Mouse (Mus musculus) heart, postnatal 14 days (tissue): ENCODE measurements at regions not wholly inside any gene's neighbourhood (a gene's known extent, or its start where the extent isn't known, plus 50 kb on each side); places are given as distances from the start of the nearest gene placed in this dataset.

Experiments
- DNase-seq, 2 experiments: peaks; one replicate each; pipeline ENCODE4 v3.0.0; 2021 to 2022
- intact Hi-C: fragments of 180-260 bp; cut with DNase I; formaldehyde crosslinking; loops from one replicate; pipeline ENCODE4 v1.15.1; 2025

GRCm38 (mm10) chr5:85707345-85707744 is 358.0 kb downstream of the Cenpc1 start:
- intact Hi-C loops = no loop called here
- DNase-seq = no peak

- DNase-seq = no peak
- intact Hi-C loops = no loop called here
Observed at GRCm38 (mm10) chr5:85706598-85706997, 358.8 kb downstream of the Cenpc1 start.

DNA sequence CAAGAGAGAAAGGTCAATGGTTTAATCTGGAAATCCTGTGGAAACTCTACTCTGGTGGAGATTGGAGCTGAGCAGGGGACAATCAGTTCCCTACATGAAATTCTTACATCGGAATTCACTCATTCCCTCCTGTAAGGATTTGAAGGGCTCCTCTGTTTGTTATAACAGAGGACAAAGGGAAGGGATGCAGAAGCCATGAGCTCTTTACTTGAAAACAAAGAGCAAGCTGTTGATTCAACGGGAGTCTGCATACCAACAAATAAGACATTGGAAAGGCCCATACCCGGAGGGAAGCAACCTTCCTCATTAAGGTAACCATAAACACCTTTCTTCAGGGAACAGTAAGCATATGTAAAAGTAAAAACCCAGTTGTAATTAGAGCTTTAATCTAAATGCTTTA is 359.3 kb downstream of the Cenpc1 start:
- no peak for DNase-seq
- intact Hi-C loops = no loop called here

- intact Hi-C loops = no loop called here
- no peak for DNase-seq
Observed at GRCm38 (mm10) chr5:85677872-85678271, 387.5 kb downstream of the Cenpc1 start.

DNA sequence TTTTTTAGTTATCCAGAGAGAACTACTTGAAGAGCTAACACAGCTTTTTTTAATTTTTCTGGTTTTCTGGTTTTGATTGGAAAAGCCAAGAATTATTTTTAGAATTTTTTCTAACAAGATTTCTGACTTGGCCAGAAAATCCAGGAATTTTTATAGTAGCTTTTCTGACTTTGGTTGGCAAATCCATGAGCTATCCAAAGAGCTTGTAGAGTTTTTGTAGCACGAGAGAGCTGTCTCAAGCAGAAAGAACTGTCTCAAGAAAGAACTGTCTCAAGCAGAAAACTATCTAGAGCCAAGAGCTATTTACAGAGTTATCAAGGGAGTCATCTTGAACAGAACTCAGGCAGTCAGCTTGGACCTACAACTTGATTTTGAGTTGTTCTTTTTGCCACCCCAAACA is 394.3 kb downstream of the Cenpc1 start:
- intact Hi-C loops = no loop called here
- DNase-seq = no peak

DNA sequence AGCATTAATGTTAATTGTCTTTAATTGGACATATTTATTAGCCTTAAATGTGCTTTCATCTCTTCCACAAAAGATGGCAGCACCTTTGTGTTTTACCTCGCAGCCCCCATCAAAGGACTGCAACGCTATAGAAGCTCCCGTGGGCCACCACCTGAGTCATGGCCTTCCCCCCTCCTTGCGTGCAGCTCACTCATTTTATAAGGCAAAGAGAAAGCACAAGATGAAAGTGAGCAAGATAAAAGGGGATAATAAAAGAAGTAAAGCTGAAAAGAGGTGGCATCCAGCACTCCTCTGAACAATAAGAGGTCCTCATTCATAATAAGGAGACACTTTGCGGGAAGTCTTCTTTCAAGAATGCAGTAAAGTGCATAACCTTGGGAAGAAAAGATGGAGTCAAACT is 403.9 kb downstream of the Cenpc1 start:
- intact Hi-C loops = no loop called here
- no peak for DNase-seq

DNA sequence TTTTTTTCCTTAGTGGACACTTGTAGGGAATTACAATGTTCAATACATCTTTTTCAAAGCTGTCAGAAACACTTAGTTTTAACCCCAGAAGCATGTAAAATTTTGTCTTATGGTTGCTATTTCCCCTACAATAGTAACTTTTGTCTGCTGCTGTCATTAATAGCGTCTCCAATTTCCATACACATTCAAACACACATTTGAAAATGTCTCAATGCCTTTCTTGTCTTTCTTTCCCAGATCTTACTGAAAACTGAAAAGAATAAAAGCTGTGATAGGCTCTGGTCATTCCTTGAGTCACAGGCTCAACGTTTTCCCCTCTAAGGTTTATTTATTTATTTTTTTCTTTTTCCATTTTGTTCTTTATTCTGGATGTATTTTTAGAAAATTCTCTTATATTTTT is 444.3 kb downstream of the Cenpc1 start:
- DNase-seq = no peak
- intact Hi-C loops = no loop called here

GRCm38 (mm10) chr5:85614783-85615182 is 450.6 kb downstream of the Cenpc1 start:
- DNase-seq = no peak
- intact Hi-C loops = no loop called here

GRCm38 (mm10) chr5:85612606-85613005 is 452.8 kb downstream of the Cenpc1 start:
- intact Hi-C loops = no loop called here
- no peak for DNase-seq

DNA sequence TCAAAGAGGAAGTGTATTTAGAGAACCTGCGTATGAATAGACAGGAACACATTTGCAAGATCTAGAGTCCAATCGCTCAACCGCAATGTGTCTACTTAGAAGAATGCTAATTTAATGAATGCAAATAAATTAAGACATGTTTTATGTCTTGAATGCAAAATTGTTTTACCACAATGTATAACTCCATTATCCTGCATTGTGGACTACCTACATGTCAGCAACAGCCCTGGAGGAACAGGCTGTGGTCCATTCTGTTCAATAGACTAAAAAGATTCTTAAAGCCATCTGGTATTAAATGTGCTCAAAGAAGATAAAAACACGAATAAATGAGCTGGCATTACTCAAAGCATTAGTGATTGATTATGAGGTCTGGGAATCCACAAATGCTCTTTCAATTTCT is 456.3 kb downstream of the Cenpc1 start:
- DNase-seq = no peak
- intact Hi-C loops = no loop called here

GRCm38 (mm10) chr5:85598164-85598563 is 467.2 kb downstream of the Cenpc1 start:
- DNase-seq = no peak
- intact Hi-C loops = no loop called here

DNA sequence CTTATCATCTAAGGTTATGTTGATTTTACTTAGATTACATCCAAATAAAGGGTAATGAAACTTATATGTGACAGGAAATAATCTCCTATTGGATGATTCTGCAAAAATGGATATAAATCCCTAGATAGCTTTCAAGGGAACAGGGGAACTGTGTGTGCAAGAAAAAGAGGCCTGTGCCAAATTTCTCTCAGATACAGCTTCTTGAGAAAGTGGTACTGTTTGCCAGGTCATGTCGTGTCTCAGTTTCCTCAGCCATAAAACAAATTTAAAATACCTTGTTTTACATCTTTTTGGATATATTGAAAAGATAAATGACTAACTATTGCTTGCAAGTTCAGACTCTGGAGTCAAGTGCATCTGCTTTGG is 470.3 kb downstream of the Cenpc1 start:
- intact Hi-C loops = no loop called here
- DNase-seq = no peak

GRCm38 (mm10) chr5:85594413-85595081 is 470.8 kb downstream of the Cenpc1 start:
- no peak for DNase-seq
- intact Hi-C loops = no loop called here

- intact Hi-C loops = no loop called here
Observed at GRCm38 (mm10) chr5:85592236-85592635, 473.1 kb downstream of the Cenpc1 start.

GRCm38 (mm10) chr5:85586727-85587126 is 478.7 kb downstream of the Cenpc1 start:
- intact Hi-C loops = loop anchor here (5.0 to 10.0 kb wide), 2 partner anchors 348 to 406 kb away; no protein-coding TSS in a partner anchor
- DNase-seq = peak in 1 of 2 experiments; percentile 5

More at GRCm38 (mm10) chr5:85592236-85592635, 473.1 kb downstream of the Cenpc1 start:
- no peak for DNase-seq

GRCm38 (mm10) chr5:85572531-85572930 is 492.9 kb downstream of the Cenpc1 start:
- DNase-seq = no peak
- intact Hi-C loops = no loop called here

- intact Hi-C loops = no loop called here
- no peak for DNase-seq
Observed at GRCm38 (mm10) chr5:85571967-85572366, 493.4 kb downstream of the Cenpc1 start.

DNA sequence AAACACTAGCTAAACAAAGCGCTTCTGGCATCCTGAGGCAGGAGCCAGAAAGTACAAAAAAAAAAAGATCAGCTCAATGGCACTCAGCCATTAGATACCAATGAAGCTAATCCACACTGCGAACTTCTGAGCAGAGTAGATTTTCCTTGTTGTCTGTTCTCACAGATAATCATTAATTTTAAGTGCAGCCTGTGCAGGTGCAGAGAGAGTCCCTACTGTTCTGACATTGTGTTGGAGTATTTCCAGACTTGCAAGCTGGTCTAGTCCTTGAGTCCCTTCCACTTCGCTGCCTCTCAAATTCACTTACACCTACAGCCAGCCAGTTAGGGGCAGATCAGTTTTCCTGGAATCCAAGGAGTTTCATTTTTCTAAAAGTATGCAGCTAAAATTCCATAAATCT is 494.0 kb downstream of the Cenpc1 start:
- intact Hi-C loops = no loop called here
- no peak for DNase-seq

GRCm38 (mm10) chr5:85536329-85536728 is 529.1 kb downstream of the Cenpc1 start:
- no peak for DNase-seq
- intact Hi-C loops = no loop called here

GRCm38 (mm10) chr5:85525385-85526194 is 539.8 kb downstream of the Cenpc1 start:
- DNase-seq = no peak
- intact Hi-C loops = no loop called here

- intact Hi-C loops = no loop called here
- DNase-seq = no peak
Observed at GRCm38 (mm10) chr5:85505244-85505643, 560.1 kb downstream of the Cenpc1 start.

DNA sequence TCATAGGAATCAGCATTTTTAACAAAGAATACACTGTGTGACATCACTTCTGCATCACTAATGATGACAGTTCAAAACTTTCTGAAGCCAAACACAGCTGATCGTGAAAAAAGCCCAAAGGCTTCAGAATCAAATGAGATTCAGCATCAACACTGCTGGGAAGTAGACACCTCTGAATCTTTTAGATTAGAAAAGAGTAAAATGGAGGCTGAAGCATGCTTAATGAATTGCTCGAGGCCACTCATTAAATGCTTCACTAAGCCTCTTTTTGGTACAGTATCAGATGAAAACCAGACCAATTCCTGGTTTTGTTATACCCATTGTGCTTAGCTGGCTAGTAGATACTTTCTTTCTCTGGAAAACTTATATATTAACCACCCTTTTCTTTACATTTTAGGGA is 568.1 kb downstream of the Cenpc1 start:
- no peak for DNase-seq
- intact Hi-C loops = no loop called here
